Mouse (Mus musculus): ENCODE measurements around the gene Olfr767. TPM values are rescaled to one million over a fixed set of nuclear protein-coding genes. Genes with fewer than 3 reads are reported as not detected.
"Not testable (repeated sequence)": the region's sequence is repeated elsewhere in the genome, so short reads cannot be mapped to it uniquely, and the experiment has no call there.

The Olfr767 gene
- not detected in 2 replicates for polyA plus RNA-seq (2011; ENCODE audit: insufficient read length, low read depth, missing spikeins)

DNA sequence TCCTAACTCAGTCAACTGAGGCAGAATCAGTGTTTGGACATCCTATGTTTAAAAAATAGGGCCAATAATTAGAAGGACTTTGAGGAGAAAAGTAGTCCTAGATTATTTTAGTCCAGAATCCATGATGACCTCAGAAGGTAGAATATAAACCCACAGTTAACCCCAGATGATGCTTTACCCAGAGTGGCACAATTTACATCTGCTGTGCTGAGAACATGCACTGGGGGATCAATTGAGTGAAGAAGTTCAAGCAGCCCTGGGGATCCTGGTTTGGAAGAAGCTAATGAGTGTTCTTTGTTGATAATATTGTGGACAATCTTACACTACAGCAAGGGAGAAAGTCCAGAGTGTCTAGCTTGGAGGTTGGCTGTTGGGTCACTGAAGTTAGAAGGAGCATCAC is at the start of gene Olfr767:
Olfr767 (minus strand) TSS at position 101 of the 400 bp plus-strand sequence.
- H3K4me1 ChIP-seq (ENCODE audit: control insufficient read depth, insufficient read depth, low read length); H3K27ac ChIP-seq (ENCODE audit: insufficient read depth, low read length); H3K4me3 ChIP-seq (ENCODE audit: insufficient read depth, low read length): not testable (repeated sequence)

DNA sequence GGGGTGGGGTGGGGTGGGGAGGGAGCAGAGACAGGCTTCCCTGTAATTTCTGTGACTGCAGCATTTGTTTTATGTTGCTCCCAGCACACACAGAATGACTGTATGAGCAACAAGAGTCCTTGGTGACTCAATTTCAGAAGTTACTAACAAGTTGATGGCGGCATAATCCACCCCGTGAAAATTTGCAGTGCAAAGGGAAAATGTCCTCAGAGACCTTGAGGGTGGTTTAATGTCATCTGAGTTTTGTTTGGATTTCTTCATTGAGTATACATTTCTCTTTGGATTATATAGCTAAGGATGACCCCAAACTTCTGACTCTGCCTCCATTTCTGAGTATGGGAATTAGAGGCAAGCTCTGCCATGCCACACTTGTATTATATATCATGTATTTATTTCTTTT is 35.1 kb upstream of the Olfr767 start, which contains the start of gene Olfr769:
Olfr769 (minus strand) TSS at position 101 of the 400 bp plus-strand sequence.
- Histone ChIP-seq H3K4me3 (ENCODE audit: insufficient read depth, low read length) (no peak within 1 kb of the TSS), H3K4me1 (ENCODE audit: control insufficient read depth, insufficient read depth, low read length) (no peaks in the 10 kb centered on the region), H3K27ac (ENCODE audit: insufficient read depth, low read length) (no peak within 1 kb of the TSS)
- no peak for TF ChIP-seq CTCF (IDR thresholded peaks at IDR 0.05; ENCODE audit: borderline replicate concordance, insufficient read depth, low read length)
- TF ChIP-seq POLR2A (IDR thresholded peaks at IDR 0.05; ENCODE audit: low read depth, low read length), result no peak

DNA sequence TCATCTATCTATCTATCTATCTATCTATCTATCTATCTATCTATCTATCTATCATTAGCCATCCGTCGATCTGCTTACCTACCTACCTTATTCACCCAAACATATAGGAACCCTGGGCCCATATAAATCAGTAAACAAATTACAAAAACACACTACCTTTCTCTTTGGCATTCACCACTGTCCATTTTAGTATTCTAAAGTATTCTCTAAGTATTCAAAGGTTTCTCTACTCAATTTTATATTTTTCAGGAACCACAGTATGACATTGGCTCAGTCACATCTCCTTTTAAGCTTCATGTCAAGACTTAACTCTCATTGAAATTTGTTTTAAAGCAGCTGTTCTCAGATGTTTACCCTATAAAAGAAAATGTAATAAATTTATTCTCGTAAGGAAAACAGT is 32.4 kb upstream of the Olfr767 start:
- TF ChIP-seq POLR2A (IDR thresholded peaks at IDR 0.05; ENCODE audit: low read depth, low read length), result no peak
- TF ChIP-seq CTCF (IDR thresholded peaks at IDR 0.05; ENCODE audit: borderline replicate concordance, insufficient read depth, low read length), result no peak
- no peak overlapping the region for H3K4me3 ChIP-seq (ENCODE audit: insufficient read depth, low read length)
- H3K4me1 ChIP-seq (ENCODE audit: control insufficient read depth, insufficient read depth, low read length), result no peaks in the 10 kb centered on the region
- no peak overlapping the region for H3K27ac ChIP-seq (ENCODE audit: insufficient read depth, low read length)

DNA sequence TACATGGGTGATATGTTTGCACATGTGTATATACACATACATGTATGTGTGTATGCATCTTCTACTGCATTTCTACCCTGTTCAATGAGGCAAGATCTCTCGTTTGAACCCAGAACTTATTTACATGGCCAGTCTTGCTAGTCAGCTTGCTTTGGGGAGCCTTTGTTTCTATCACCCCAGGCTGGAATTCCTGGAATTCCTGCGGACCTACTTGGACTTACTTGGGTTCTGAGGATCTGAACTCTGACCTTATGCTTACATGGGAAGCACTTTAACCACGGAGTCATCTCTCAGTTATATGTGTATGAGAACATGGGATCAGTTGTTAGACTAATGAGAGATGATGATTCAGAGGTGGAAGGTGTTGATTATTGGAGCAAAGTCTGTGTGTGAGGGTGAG is 18.5 kb upstream of the Olfr767 start:
- Histone ChIP-seq H3K4me1 (ENCODE audit: control insufficient read depth, insufficient read depth, low read length) (no peaks in the 10 kb centered on the region), H3K27ac (ENCODE audit: insufficient read depth, low read length) (no peak overlapping the region), H3K4me3 (ENCODE audit: insufficient read depth, low read length) (no peak overlapping the region)
- TF ChIP-seq POLR2A (IDR thresholded peaks at IDR 0.05; ENCODE audit: low read depth, low read length) (no peak), CTCF (IDR thresholded peaks at IDR 0.05; ENCODE audit: borderline replicate concordance, insufficient read depth, low read length) (no peak)

DNA sequence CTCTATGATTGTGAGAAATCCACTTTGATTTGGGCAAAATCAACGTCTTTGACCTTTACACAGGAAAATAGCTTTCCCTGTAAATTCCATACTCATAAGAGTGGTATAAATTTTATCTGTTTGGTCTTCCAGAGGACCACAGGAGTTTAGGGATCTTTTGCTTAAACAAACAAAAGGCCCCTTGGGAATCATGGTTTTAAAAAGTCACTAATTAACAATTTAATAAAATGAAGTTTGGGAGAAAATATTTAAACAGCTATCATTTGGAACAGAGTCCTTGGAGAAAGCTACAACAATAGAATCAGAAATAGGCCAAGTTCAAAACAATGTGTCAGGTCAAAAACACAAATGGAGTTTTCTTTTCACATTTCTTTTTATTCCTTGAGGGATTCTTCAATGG is 16.6 kb upstream of the Olfr767 start, which contains the start of gene Olfr768:
Olfr768 (minus strand) TSS at position 101 of the 400 bp plus-strand sequence.
- no peaks in the 10 kb centered on the region for H3K4me1 ChIP-seq (ENCODE audit: control insufficient read depth, insufficient read depth, low read length)
- no peak for TF ChIP-seq POLR2A (IDR thresholded peaks at IDR 0.05; ENCODE audit: low read depth, low read length)
- H3K27ac ChIP-seq (ENCODE audit: insufficient read depth, low read length), result no peak within 1 kb of the TSS
- H3K4me3 ChIP-seq (ENCODE audit: insufficient read depth, low read length), result no peak within 1 kb of the TSS

DNA sequence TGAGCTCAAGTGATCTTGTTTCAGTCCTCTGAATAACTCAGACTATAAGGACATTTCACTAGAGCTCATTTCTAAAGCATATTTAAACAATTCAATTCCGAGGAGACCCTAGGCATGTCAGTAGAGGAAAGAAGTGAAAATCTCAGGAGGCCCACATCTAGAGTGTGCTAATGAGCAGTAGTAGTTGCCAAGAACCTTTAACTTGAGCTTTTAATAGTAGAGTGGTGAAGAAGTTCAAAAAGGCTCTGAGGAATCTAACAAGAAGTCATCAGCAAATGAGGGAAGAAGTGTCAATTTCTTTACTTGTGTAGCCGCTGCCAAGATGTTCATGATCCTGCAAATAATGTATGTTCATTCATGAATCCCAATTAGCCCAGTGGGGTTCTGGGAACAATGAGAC is 13.8 kb downstream of the Olfr767 start, which contains the start of gene Olfr766-ps1:
Olfr766-ps1 (minus strand) TSS at position 101 of the 400 bp plus-strand sequence.
- H3K27ac ChIP-seq (ENCODE audit: insufficient read depth, low read length), result no peak within 1 kb of the TSS
- no peaks in the 10 kb centered on the region for H3K4me1 ChIP-seq (ENCODE audit: control insufficient read depth, insufficient read depth, low read length)
- TF ChIP-seq POLR2A (IDR thresholded peaks at IDR 0.05; ENCODE audit: low read depth, low read length) (no peak), CTCF (IDR thresholded peaks at IDR 0.05; ENCODE audit: borderline replicate concordance, insufficient read depth, low read length) (no peak)
- no peak within 1 kb of the TSS for H3K4me3 ChIP-seq (ENCODE audit: insufficient read depth, low read length)

DNA sequence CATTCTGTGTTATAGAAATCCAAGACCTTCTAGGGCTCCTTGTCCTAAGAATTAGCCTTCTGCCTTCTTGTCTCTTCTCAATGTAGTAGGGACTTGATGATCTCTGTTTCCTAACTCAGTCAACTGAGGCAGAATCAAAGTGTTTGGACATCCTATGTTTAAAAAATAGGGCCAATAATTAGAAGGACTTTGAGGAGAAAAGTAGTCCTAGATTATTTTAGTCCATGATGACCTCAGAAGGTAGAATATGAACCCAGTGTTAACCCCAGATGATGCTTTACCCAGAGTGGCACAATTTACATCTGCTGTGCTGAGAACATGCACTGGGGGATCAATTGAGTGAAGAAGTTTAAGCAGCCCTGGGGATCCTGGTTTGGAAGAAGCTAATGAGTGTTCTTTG is 32.8 kb downstream of the Olfr767 start, which contains the start of gene Olfr765:
Olfr765 (minus strand) TSS at position 101 of the 400 bp plus-strand sequence.
- H3K4me3 ChIP-seq (ENCODE audit: insufficient read depth, low read length); H3K27ac ChIP-seq (ENCODE audit: insufficient read depth, low read length); H3K4me1 ChIP-seq (ENCODE audit: control insufficient read depth, insufficient read depth, low read length): not testable (repeated sequence)

DNA sequence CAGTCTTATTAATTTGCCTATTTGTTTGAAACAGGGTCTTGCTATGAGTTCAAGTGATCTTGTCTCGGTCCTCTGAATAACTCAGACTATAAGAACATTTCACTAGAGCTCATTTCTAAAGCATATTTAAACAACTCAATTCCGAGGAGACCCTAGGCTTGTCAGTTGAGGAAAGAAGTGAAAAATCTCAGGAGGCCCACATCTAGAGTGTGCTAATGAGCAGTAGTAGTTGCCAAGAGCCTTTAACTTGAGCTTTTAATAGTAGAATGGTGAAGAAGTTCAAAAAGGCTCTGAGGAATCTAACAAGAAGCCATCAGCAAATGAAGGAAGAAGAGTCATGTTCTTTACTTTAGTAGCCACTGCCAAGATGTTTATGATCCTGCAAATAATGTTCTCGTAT is 42.9 kb downstream of the Olfr767 start, which contains the start of gene Olfr764-ps1:
Olfr764-ps1 (minus strand) TSS at position 101 of the 400 bp plus-strand sequence.
- Histone ChIP-seq H3K4me1 (ENCODE audit: control insufficient read depth, insufficient read depth, low read length) (no peaks in the 10 kb centered on the region), H3K27ac (ENCODE audit: insufficient read depth, low read length) (no peak within 1 kb of the TSS), H3K4me3 (ENCODE audit: insufficient read depth, low read length) (no peak within 1 kb of the TSS)
- TF ChIP-seq POLR2A (IDR thresholded peaks at IDR 0.05; ENCODE audit: low read depth, low read length) (no peak), CTCF (IDR thresholded peaks at IDR 0.05; ENCODE audit: borderline replicate concordance, insufficient read depth, low read length) (no peak)

DNA sequence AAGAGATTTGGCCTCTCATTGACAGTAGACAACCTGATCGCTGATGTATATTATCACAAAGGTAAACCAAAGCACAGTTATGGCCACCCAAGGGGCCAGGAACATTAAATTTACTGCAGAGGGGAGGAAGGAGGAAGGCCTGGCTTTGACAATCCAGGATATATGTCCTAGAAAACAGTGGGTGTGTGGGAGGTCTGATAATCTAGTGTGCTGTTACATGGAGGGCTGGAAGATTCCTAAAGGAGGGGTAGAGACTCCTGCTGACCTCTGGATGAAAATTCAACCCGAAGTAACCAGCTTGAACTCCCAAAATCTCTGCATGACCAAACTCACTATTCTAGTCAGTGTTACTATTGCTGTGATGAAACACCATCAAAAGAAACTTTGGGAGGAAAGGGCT is 54.4 kb downstream of the Olfr767 start:
- no peak overlapping the region for H3K4me3 ChIP-seq (ENCODE audit: insufficient read depth, low read length)
- no peak for TF ChIP-seq CTCF (IDR thresholded peaks at IDR 0.05; ENCODE audit: borderline replicate concordance, insufficient read depth, low read length)
- no peak for TF ChIP-seq POLR2A (IDR thresholded peaks at IDR 0.05; ENCODE audit: low read depth, low read length)
- no peaks in the 10 kb centered on the region for H3K4me1 ChIP-seq (ENCODE audit: control insufficient read depth, insufficient read depth, low read length)
- H3K27ac ChIP-seq (ENCODE audit: insufficient read depth, low read length), result no peak overlapping the region

DNA sequence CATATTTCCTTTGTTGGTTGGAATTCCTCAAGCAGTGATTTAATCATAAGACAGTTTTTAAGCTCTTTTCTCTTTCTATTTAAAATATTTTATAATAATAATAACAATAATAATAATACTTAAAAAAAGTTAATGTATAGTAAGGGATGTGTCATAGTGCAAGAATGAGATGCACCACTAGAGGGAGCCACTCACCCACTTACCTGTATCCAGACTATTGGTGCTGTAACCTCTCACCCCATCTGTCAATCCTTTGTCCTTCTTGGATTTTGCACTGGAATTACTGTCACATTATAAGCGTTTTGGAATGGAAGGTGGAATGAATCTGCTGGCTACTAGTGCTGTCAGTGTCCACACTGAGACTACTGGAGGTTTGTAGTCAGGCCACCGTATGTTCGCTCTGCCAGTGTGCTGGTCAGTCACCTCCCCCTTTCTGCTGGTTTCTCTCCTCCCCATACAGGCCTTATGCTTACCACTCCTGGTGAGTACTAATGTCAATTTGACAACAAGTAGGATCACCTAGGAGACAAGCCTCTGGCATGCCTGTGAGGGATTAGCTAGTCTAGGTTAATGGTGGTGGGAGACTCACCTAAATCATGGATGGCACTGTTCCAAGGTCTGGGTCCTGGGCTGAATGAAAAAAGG is 56.6 kb downstream of the Olfr767 start:
- TF ChIP-seq CTCF (IDR thresholded peaks at IDR 0.05; ENCODE audit: borderline replicate concordance, insufficient read depth, low read length) (no peak), POLR2A (IDR thresholded peaks at IDR 0.05; ENCODE audit: low read depth, low read length) (no peak)
- H3K4me3 ChIP-seq (ENCODE audit: insufficient read depth, low read length), result no peak overlapping the region
- H3K27ac ChIP-seq (ENCODE audit: insufficient read depth, low read length), result no peak overlapping the region
- H3K4me1 ChIP-seq (ENCODE audit: control insufficient read depth, insufficient read depth, low read length), result no peaks in the 10 kb centered on the region

Other genes with a start within 250 kb of the Olfr767 start
- gene Gdf11, start 191.2 kb downstream of the Olfr767 start, polyA plus RNA-seq (2011; ENCODE audit: insufficient read length, low read depth, missing spikeins), result 16.3 and 19.4 TPM in 2 replicates
- 686 and 779 TPM in 2 replicates for gene Cd63, start 181.9 kb downstream of the Olfr767 start, polyA plus RNA-seq (2011; ENCODE audit: insufficient read length, low read depth, missing spikeins)
- 5.5 and 7.7 TPM in 2 replicates for gene Rdh5, start 160.0 kb downstream of the Olfr767 start, polyA plus RNA-seq (2011; ENCODE audit: insufficient read length, low read depth, missing spikeins)
- 80.5 and 91.4 TPM in 2 replicates for gene Bloc1s1, start 158.9 kb downstream of the Olfr767 start, polyA plus RNA-seq (2011; ENCODE audit: insufficient read length, low read depth, missing spikeins)
- 16.9 and 22.1 TPM in 2 replicates for gene Itga7, start 149.1 kb downstream of the Olfr767 start, polyA plus RNA-seq (2011; ENCODE audit: insufficient read length, low read depth, missing spikeins)
- not detected in 2 replicates for gene Mettl7b, start 121.9 kb downstream of the Olfr767 start, polyA plus RNA-seq (2011; ENCODE audit: insufficient read length, low read depth, missing spikeins)
- not detected in 2 replicates for gene Olfr9, start 93.5 kb downstream of the Olfr767 start, polyA plus RNA-seq (2011; ENCODE audit: insufficient read length, low read depth, missing spikeins)
- not detected in 2 replicates for gene Olfr763, start 72.1 kb downstream of the Olfr767 start, polyA plus RNA-seq (2011; ENCODE audit: insufficient read length, low read depth, missing spikeins)
- not detected in 2 replicates for gene Olfr764-ps1, start 43.0 kb downstream of the Olfr767 start, polyA plus RNA-seq (2011; ENCODE audit: insufficient read length, low read depth, missing spikeins)
- not detected in 2 replicates for gene Olfr765, start 32.9 kb downstream of the Olfr767 start, polyA plus RNA-seq (2011; ENCODE audit: insufficient read length, low read depth, missing spikeins)
- gene Olfr766-ps1, start 13.9 kb downstream of the Olfr767 start, polyA plus RNA-seq (2011; ENCODE audit: insufficient read length, low read depth, missing spikeins), result not detected in 2 replicates
- not detected in 2 replicates for gene Olfr768, start 16.5 kb upstream of the Olfr767 start, polyA plus RNA-seq (2011; ENCODE audit: insufficient read length, low read depth, missing spikeins)
- gene Olfr769, start 35.0 kb upstream of the Olfr767 start, polyA plus RNA-seq (2011; ENCODE audit: insufficient read length, low read depth, missing spikeins), result not detected in 2 replicates
- not detected in 2 replicates for gene Olfr770, start 56.1 kb upstream of the Olfr767 start, polyA plus RNA-seq (2011; ENCODE audit: insufficient read length, low read depth, missing spikeins)
- not detected in 2 replicates for gene Olfr771, start 81.8 kb upstream of the Olfr767 start, polyA plus RNA-seq (2011; ENCODE audit: insufficient read length, low read depth, missing spikeins)
- not detected in 2 replicates for gene Olfr772, start 95.0 kb upstream of the Olfr767 start, polyA plus RNA-seq (2011; ENCODE audit: insufficient read length, low read depth, missing spikeins)
- gene Olfr773, start 104.5 kb upstream of the Olfr767 start, polyA plus RNA-seq (2011; ENCODE audit: insufficient read length, low read depth, missing spikeins), result not detected in 2 replicates
- not detected in 2 replicates for gene Olfr774, start 153.3 kb upstream of the Olfr767 start, polyA plus RNA-seq (2011; ENCODE audit: insufficient read length, low read depth, missing spikeins)
- gene Olfr775, start 165.5 kb upstream of the Olfr767 start, polyA plus RNA-seq (2011; ENCODE audit: insufficient read length, low read depth, missing spikeins), result not detected in 2 replicates
- gene Olfr776, start 176.2 kb upstream of the Olfr767 start, polyA plus RNA-seq (2011; ENCODE audit: insufficient read length, low read depth, missing spikeins), result not detected in 2 replicates
- gene Olfr777, start 188.6 kb upstream of the Olfr767 start, polyA plus RNA-seq (2011; ENCODE audit: insufficient read length, low read depth, missing spikeins), result not detected in 2 replicates
- gene Olfr780, start 235.2 kb upstream of the Olfr767 start, polyA plus RNA-seq (2011; ENCODE audit: insufficient read length, low read depth, missing spikeins), result not detected in 2 replicates
- not detected in 2 replicates for gene Olfr781, start 245.9 kb upstream of the Olfr767 start, polyA plus RNA-seq (2011; ENCODE audit: insufficient read length, low read depth, missing spikeins)

Measured in embryonic fibroblast, embryonic 13.5 days (primary cell).